Mouse (Mus musculus): Measurements from ENCODE around the gene H2al1b.

GRCm38 (mm10) chrX:11254521-11255207, 47.6 kb upstream of the H2al1b start:
- TF ChIP-seq CTCF (IDR thresholded peaks at IDR 0.05; ENCODE audit: low read depth, low read length) (no peak), POLR2A (IDR thresholded peaks at IDR 0.05; ENCODE audit: borderline replicate concordance, low read depth, low read length) (no peak)
